Mouse (Mus musculus): ENCODE results near the gene Tsga10ip. TPM values are rescaled to one million over a fixed set of nuclear protein-coding genes. Genes with fewer than 3 reads are reported as not detected.

Gene Tsga10ip
- polyA plus RNA-seq, 2 experiments from 2014 or later: not detected

Other genes with a start within 250 kb of the Tsga10ip start
- 10 to 100 TPM; 16.5 to 21.9 TPM for gene Pacs1, start 129.4 kb downstream of the Tsga10ip start, polyA plus RNA-seq (2017; shearing (Covaris generic))
- gene Sf3b2, start 107.1 kb downstream of the Tsga10ip start, polyA plus RNA-seq (2017; shearing (Covaris generic)): 100 to 1,000 TPM; 341 to 465 TPM
- under 1 TPM in 1 of 2 experiments, not detected in 1; 0.15 TPM for gene Gal3st3, start 104.2 kb downstream of the Tsga10ip start, polyA plus RNA-seq (2017; shearing (Covaris generic))
- gene Catsper1, start 66.8 kb downstream of the Tsga10ip start, polyA plus RNA-seq (2017; shearing (Covaris generic)): not detected
- gene Cst6, start 53.0 kb downstream of the Tsga10ip start, polyA plus RNA-seq (2017; shearing (Covaris generic)): 1 to 10 TPM; 2.7 to 3.2 TPM
- 10 to 100 TPM; 46.1 to 57.1 TPM for gene Eif1ad, start 35.8 kb downstream of the Tsga10ip start, polyA plus RNA-seq (2017; shearing (Covaris generic))
- 100 to 1,000 TPM; 246 to 256 TPM for gene Banf1, start 35.4 kb downstream of the Tsga10ip start, polyA plus RNA-seq (2017; shearing (Covaris generic))
- 10 to 100 TPM; 18.1 to 30.1 TPM for gene Sart1, start 13.8 kb downstream of the Tsga10ip start, polyA plus RNA-seq (2017; shearing (Covaris generic))
- 10 to 100 TPM; 56.0 to 57.2 TPM for gene Drap1, start 22.5 kb upstream of the Tsga10ip start, polyA plus RNA-seq (2017; shearing (Covaris generic))
- gene AI837181, start 22.6 kb upstream of the Tsga10ip start, polyA plus RNA-seq (2017; shearing (Covaris generic)): 10 to 100 TPM; 20.8 to 28.7 TPM
- not detected for gene Fosl1, start 45.0 kb upstream of the Tsga10ip start, polyA plus RNA-seq (2017; shearing (Covaris generic))
- under 1 TPM; 0.48 to 0.83 TPM for gene Ccdc85b, start 55.4 kb upstream of the Tsga10ip start, polyA plus RNA-seq (2017; shearing (Covaris generic))
- 100 to 1,000 TPM in 1 of 2 experiments, 10 to 100 TPM in 1; 86.2 to 159 TPM for gene Fibp, start 58.1 kb upstream of the Tsga10ip start, polyA plus RNA-seq (2017; shearing (Covaris generic))
- 100 to 1,000 TPM; 136 to 191 TPM for gene Ctsw, start 66.0 kb upstream of the Tsga10ip start, polyA plus RNA-seq (2017; shearing (Covaris generic))
- gene Efemp2, start 71.4 kb upstream of the Tsga10ip start, polyA plus RNA-seq (2017; shearing (Covaris generic)): 1 to 10 TPM; 1.5 to 4.6 TPM
- gene Mus81, start 85.9 kb upstream of the Tsga10ip start, polyA plus RNA-seq (2017; shearing (Covaris generic)): 10 to 100 TPM; 44.8 to 51.5 TPM
- 1,000 to 10,000 TPM; 1,977 to 2,151 TPM for gene Cfl1, start 87.9 kb upstream of the Tsga10ip start, polyA plus RNA-seq (2017; shearing (Covaris generic))
- not detected for gene 1700020D05Rik, start 101.3 kb upstream of the Tsga10ip start, polyA plus RNA-seq (2017; shearing (Covaris generic))
- 10 to 100 TPM; 20.2 to 23.6 TPM for gene Snx32, start 108.0 kb upstream of the Tsga10ip start, polyA plus RNA-seq (2017; shearing (Covaris generic))
- gene Ovol1, start 158.1 kb upstream of the Tsga10ip start, polyA plus RNA-seq (2017; shearing (Covaris generic)): not detected
- 1 to 10 TPM; 3.8 to 7.4 TPM for gene Ap5b1, start 165.5 kb upstream of the Tsga10ip start, polyA plus RNA-seq (2017; shearing (Covaris generic))
- gene Rnaseh2c, start 199.3 kb upstream of the Tsga10ip start, polyA plus RNA-seq (2017; shearing (Covaris generic)): 100 to 1,000 TPM in 1 of 2 experiments, 10 to 100 TPM in 1; 55.0 to 102 TPM
- 10 to 100 TPM; 38.8 to 84.9 TPM for gene Kat5, start 207.7 kb upstream of the Tsga10ip start, polyA plus RNA-seq (2017; shearing (Covaris generic))
- 100 to 1,000 TPM; 111 to 174 TPM for gene Rela, start 235.0 kb upstream of the Tsga10ip start, polyA plus RNA-seq (2017; shearing (Covaris generic))